Mouse (Mus musculus): ENCODE results near the gene L2hgdh. TPM values are rescaled to one million over a fixed set of nuclear protein-coding genes. Genes with fewer than 3 reads are reported as not detected.
A peak's percentile ranks its signal among the peaks of the same experiment; 100 is the strongest.

Gene L2hgdh
- polyA plus RNA-seq, 1 experiment, result 11.9 TPM

DNA sequence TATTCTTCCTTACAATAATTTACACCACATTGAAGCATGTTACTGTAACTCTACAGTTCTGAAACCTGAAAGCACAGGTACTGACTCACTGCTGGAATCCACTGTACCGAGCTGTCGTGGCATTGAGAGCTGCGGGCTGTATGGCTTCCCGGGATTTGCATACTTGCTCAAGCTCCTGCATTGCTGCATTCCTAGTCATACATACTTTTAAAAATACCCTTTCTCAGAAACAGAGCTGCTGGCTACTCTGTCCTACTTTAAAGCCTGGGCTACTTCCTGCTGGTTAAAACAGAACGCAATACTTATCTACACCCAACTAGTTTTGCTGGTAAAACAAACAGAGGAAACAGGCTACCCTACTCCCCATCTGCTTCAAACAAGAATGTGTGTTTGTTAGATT lies 19.5 kb upstream of the L2hgdh start:
- H3K27me3 ChIP-seq (ENCODE audit: control insufficient read depth, insufficient read depth, low read length), result no peaks in the 10 kb centered on the region
- no peak overlapping the region for H3K27ac ChIP-seq (ENCODE audit: insufficient read depth, low read length)
- no peak overlapping the region for H3K4me3 ChIP-seq (replicated peaks; ENCODE audit: insufficient read depth, low read depth, low read length)
- WGBS, result 92% methylated on average over 5 of the region's 5 CpGs
- DNase-seq, result no peak
- no peak for TF ChIP-seq CTCF (IDR thresholded peaks at IDR 0.05; ENCODE audit: borderline replicate concordance, insufficient read depth, low read depth, low read length)
- no peak for TF ChIP-seq POLR2A (IDR thresholded peaks at IDR 0.05; ENCODE audit: borderline replicate concordance, insufficient read depth, low read length)
- no peaks in the 10 kb centered on the region for H3K4me1 ChIP-seq (ENCODE audit: control insufficient read depth, insufficient read depth, low read length)

DNA sequence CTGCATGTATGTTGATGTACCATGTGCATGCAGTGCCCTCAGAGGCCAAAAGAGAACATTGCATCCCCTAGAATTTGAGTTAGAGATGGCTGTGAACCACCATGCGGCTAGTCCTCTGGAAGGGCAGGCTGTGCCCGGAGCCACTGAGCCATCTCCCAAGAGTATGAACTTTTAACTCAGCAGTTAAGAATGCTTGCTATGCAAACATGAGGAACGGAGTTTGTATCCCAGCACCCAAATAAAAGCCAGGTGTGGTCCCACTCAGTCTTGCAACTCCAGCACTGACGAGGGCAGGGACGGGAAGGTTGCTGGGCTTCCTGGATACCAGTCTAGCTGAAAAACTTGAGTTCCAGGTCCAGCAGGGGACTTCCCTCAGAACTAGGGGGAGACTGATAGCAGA lies 17.3 kb upstream of the L2hgdh start:
- no peak for TF ChIP-seq POLR2A (IDR thresholded peaks at IDR 0.05; ENCODE audit: borderline replicate concordance, insufficient read depth, low read length)
- 92% methylated on average over 5 of the region's 5 CpGs for WGBS
- no peak for DNase-seq
- Histone ChIP-seq H3K4me1 (ENCODE audit: control insufficient read depth, insufficient read depth, low read length) (no peaks in the 10 kb centered on the region), H3K27ac (ENCODE audit: insufficient read depth, low read length) (no peak overlapping the region), H3K4me3 (replicated peaks; ENCODE audit: insufficient read depth, low read depth, low read length) (no peak overlapping the region), H3K27me3 (ENCODE audit: control insufficient read depth, insufficient read depth, low read length) (no peaks in the 10 kb centered on the region)

DNA sequence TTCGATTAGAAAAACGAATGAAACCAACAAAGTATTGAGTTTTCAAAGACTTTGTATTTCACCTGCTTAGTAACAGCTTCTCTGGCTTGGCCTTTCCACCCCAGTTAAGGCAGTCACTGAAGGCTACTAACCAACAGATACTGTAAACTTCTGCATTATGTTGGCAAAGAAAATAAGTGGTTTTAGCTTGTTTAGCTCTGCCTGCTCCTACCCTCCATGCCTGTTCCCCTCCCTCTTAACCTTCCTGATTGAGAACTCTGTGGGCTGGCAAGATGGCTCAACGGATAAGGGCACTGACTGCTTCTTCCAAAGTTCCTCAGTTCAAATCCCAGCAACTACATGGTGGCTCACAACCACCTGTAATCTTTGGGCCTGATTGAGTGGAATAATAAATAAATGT lies 9.2 kb upstream of the L2hgdh start:
- Histone ChIP-seq H3K27me3 (ENCODE audit: control insufficient read depth, insufficient read depth, low read length) (no peaks in the 10 kb centered on the region), H3K27ac (ENCODE audit: insufficient read depth, low read length) (0 out of 2 replicates have a peak overlapping the region, but pooled peaks have one; percentile 30)
- 75% methylated on average over 3 of the region's 3 CpGs for WGBS

DNA sequence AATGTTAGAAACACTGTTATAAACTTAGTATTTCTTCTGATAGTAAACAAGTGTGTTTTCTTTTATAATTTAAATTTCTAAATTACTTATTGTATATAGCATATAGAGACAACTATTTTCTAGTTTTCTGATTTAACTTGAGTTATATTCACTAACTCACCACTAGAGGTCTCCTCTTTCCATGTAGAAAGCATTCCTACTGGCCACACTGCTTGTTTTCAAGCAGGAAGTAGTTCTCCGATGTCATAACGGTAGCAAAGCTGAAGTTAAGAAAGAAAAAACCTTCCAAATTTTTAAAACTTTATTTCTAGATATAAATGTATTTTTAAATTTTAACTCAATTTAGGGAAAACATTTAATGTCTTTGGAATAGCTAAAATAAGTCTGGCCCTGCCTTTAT lies 8.8 kb upstream of the L2hgdh start:
- Histone ChIP-seq H3K27me3 (ENCODE audit: control insufficient read depth, insufficient read depth, low read length) (no peaks in the 10 kb centered on the region), H3K27ac (ENCODE audit: insufficient read depth, low read length) (no peak overlapping the region), H3K4me3 (replicated peaks; ENCODE audit: insufficient read depth, low read depth, low read length) (no peak overlapping the region), H3K4me1 (ENCODE audit: control insufficient read depth, insufficient read depth, low read length) (no peaks in the 10 kb centered on the region)
- TF ChIP-seq POLR2A (IDR thresholded peaks at IDR 0.05; ENCODE audit: borderline replicate concordance, insufficient read depth, low read length) (no peak), CTCF (IDR thresholded peaks at IDR 0.05; ENCODE audit: borderline replicate concordance, insufficient read depth, low read depth, low read length) (no peak; the same call in 1 of the 2 replicates)
- DNase-seq, result peak in 1 of 2 experiments; percentile 31
- WGBS, result 0% methylated on average over 2 of the region's 2 CpGs

More for the DNA sequence above, 9.2 kb upstream of the L2hgdh start:
- no peak for DNase-seq
- no peaks in the 10 kb centered on the region for H3K4me1 ChIP-seq (ENCODE audit: control insufficient read depth, insufficient read depth, low read length)
- no peak overlapping the region for H3K4me3 ChIP-seq (replicated peaks; ENCODE audit: insufficient read depth, low read depth, low read length)
- TF ChIP-seq POLR2A (IDR thresholded peaks at IDR 0.05; ENCODE audit: borderline replicate concordance, insufficient read depth, low read length) (no peak), CTCF (IDR thresholded peaks at IDR 0.05; ENCODE audit: borderline replicate concordance, insufficient read depth, low read depth, low read length) (no peak)

DNA sequence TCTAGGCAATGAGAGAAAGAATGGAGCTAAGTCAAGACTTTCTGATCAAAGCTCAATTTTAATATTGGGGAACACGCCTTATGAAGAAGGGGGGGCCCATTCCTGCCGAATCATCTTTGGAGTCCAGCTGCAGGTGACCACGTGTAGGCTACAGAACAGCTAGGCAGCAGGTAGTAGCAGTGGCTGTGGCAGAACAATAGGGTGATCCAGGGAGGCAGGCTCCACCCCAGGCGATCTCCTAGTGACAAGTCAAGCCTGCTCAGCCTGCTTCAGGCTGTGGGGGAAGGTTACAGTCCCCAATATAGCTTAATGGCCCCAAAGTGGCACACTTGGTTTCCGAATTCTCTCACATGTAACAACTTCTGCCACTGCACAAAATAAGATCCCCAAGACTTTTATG lies 7.5 kb upstream of the L2hgdh start:
- 45% methylated on average over 5 of the region's 5 CpGs for WGBS
- DNase-seq, result no peak
- TF ChIP-seq CTCF (IDR thresholded peaks at IDR 0.05; ENCODE audit: borderline replicate concordance, insufficient read depth, low read depth, low read length) (no peak), POLR2A (IDR thresholded peaks at IDR 0.05; ENCODE audit: borderline replicate concordance, insufficient read depth, low read length) (no peak)
- H3K27me3 ChIP-seq (ENCODE audit: control insufficient read depth, insufficient read depth, low read length), result no peaks in the 10 kb centered on the region
- no peaks in the 10 kb centered on the region for H3K4me1 ChIP-seq (ENCODE audit: control insufficient read depth, insufficient read depth, low read length)
- no peak overlapping the region for H3K4me3 ChIP-seq (replicated peaks; ENCODE audit: insufficient read depth, low read depth, low read length)
- H3K27ac ChIP-seq (ENCODE audit: insufficient read depth, low read length), result no peak overlapping the region

DNA sequence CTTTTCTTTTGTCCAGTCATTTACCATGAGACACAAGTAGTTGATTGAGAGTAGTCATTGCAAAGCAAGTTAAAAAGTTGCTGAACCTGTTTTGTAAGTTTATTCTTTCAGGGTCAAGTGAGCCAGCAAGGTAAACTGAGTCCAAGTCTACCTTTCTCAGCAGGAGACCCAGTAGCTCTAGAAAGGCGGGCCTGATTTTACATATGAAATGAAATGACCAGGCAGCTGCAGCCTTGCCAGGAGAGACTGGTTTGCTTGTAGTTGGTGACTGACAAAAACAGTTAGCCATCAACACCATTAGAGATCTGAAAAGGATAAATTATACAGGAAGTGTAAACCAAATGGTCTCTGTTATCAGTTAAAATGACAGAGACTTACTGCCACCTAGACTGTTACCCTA lies 5.6 kb upstream of the L2hgdh start:
- TF ChIP-seq POLR2A (IDR thresholded peaks at IDR 0.05; ENCODE audit: borderline replicate concordance, insufficient read depth, low read length) (no peak), CTCF (IDR thresholded peaks at IDR 0.05; ENCODE audit: borderline replicate concordance, insufficient read depth, low read depth, low read length) (no peak)
- WGBS, result 79% methylated on average over 1 of the region's 1 CpGs
- no peaks in the 10 kb centered on the region for H3K27me3 ChIP-seq (ENCODE audit: control insufficient read depth, insufficient read depth, low read length)
- H3K4me3 ChIP-seq (replicated peaks; ENCODE audit: insufficient read depth, low read depth, low read length), result no peak overlapping the region
- no peaks in the 10 kb centered on the region for H3K4me1 ChIP-seq (ENCODE audit: control insufficient read depth, insufficient read depth, low read length)
- H3K27ac ChIP-seq (ENCODE audit: insufficient read depth, low read length), result no peak overlapping the region
- DNase-seq, result no peak

DNA sequence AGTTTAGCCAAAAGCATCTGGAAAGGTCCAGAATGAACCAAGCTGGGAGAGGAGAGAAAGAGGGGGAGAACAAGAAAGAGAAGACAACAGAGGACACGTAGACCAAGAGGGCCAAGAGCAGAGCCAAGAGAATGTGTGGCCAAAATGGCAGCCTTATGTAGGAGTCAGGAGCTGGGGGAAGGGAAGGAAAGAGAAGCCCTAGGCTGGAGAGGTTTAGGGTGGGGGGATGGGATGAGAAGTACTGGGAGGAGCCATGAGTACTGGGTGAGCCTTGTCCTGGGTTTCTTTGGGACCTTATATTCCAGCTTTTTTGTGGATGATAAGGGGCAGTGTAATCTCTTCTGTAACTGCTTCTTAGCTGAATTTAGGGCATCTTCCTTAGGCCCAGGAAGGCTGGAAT lies 4.6 kb upstream of the L2hgdh start:
- no peak for DNase-seq
- WGBS, result 87% methylated on average over 1 of the region's 1 CpGs
- no peak overlapping the region for H3K27ac ChIP-seq (ENCODE audit: insufficient read depth, low read length)
- no peak overlapping the region for H3K4me3 ChIP-seq (replicated peaks; ENCODE audit: insufficient read depth, low read depth, low read length)
- TF ChIP-seq POLR2A (IDR thresholded peaks at IDR 0.05; ENCODE audit: borderline replicate concordance, insufficient read depth, low read length) (no peak), CTCF (IDR thresholded peaks at IDR 0.05; ENCODE audit: borderline replicate concordance, insufficient read depth, low read depth, low read length) (no peak)
- H3K27me3 ChIP-seq (ENCODE audit: control insufficient read depth, insufficient read depth, low read length), result no peaks in the 10 kb centered on the region
- H3K4me1 ChIP-seq (ENCODE audit: control insufficient read depth, insufficient read depth, low read length), result no peaks in the 10 kb centered on the region

DNA sequence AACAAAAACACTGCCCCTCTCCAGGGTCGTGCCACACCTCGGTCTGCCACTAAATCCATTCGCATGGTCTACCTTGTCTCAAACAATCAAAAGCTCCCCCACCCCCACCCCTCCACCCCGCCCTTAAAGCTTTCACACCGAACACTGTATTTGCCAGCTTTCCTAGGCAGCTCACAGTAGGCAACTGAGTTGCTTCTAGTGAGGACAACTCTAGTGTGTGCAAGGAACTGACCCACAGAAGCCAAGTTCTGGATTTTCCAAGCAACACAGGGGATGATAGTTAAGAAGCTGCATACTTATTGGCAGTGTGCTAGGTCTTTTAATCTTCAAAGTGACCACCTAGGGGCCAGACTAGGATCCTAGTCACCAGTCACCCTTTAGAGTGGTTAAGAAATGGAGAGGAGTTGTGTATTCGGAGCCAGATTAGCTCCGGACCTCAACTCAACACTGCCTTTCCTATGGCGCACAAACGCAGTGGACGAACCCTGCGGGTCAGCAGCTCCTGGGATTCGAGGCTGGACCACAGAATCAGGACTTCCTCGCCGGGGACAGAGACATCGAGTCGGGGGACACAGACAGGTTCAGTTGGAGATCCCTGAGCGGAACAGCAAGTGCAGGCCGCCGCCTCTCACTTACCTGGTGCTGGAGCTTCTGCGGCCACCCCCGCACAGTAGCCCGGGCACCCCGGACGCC lies 509 bp downstream of the L2hgdh start:
- no peaks in the 10 kb centered on the region for H3K27me3 ChIP-seq (ENCODE audit: control insufficient read depth, insufficient read depth, low read length)
- peak overlapping the region; percentile 96 for H3K4me3 ChIP-seq (replicated peaks; ENCODE audit: insufficient read depth, low read depth, low read length)
- DNase-seq, result no peak
- H3K27ac ChIP-seq (ENCODE audit: insufficient read depth, low read length), result 0 out of 2 replicates have a peak overlapping the region, but pooled peaks have one; percentile 2
- peaks cover 6% of the 10 kb centered on the region for H3K4me1 ChIP-seq (ENCODE audit: control insufficient read depth, insufficient read depth, low read length)
- WGBS, result 3% methylated on average over 24 of the region's 24 CpGs
- TF ChIP-seq CTCF (IDR thresholded peaks at IDR 0.05; ENCODE audit: borderline replicate concordance, insufficient read depth, low read depth, low read length) (no peak), POLR2A (IDR thresholded peaks at IDR 0.05; ENCODE audit: borderline replicate concordance, insufficient read depth, low read length) (no peak)
